Mouse (Mus musculus): ENCODE measurements around the gene Zfyve28. TPM values are rescaled to one million over a fixed set of nuclear protein-coding genes. Genes with fewer than 3 reads are reported as not detected.

Zfyve28 gene
- total and polyA plus RNA-seq, 3 experiments = 0.12 to 0.14 TPM; not detected in 1

DNA sequence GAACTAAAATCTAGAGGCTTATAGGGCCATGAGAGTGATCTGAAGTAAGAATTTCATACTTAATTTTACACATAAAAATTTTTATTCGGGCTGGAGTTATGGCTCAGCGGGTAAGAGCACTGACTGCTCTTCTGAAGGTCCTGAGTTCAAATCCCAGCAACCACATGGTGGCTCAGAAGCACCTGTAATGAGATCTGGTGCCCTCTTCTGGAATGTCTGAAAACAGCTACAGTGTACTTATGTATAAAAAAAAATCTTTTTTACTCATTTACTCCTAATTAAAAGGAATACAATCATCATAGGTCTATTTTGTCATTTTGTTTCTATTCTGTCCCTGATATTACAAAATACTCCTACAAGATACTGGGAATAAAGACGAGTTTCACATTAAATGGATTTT, 140.7 kb downstream of the Zfyve28 start:
- TF ChIP-seq E2F4 (IDR thresholded peaks at IDR 0.05; ENCODE audit: borderline replicate concordance, low read depth, low read length) (no peak), ZNF384 (IDR thresholded peaks at IDR 0.05; ENCODE audit: low read depth, low read length) (peak; percentile 67), CHD2 (IDR thresholded peaks at IDR 0.05; ENCODE audit: low read length) (no peak), MAZ (IDR thresholded peaks at IDR 0.05; ENCODE audit: low read depth, low read length) (no peak), SMC3 (IDR thresholded peaks at IDR 0.05; ENCODE audit: low read depth, low read length) (peak; percentile 29; the same call in 1 of the 2 replicates), RAD21 (IDR thresholded peaks at IDR 0.05; ENCODE audit: low read depth, low read length) (peak; percentile 25), MYC (IDR thresholded peaks at IDR 0.05; ENCODE audit: low read depth, low read length) (0 out of 2 replicates have a peak, but pooled peaks have one; percentile 55), CTCF (IDR thresholded peaks at IDR 0.05 in 2 of 3, conservative IDR thresholded peaks at IDR 0.05 in 1 of 3; ENCODE audit: control insufficient read depth in 1 of 3, insufficient read depth in 1 of 3, low read depth in 2 of 3, low read length in 3 of 3, poor library complexity in 1 of 3, severe bottlenecking in 1 of 3) (peak in 2 of 3 experiments; percentile 17 to 44; a peak in 3 of 6 replicates)
- Histone ChIP-seq H3K9me3 (replicated peaks; ENCODE audit: insufficient read depth, low read length) (no peaks in the 10 kb centered on the region), H3K36me3 (ENCODE audit: control insufficient read depth in 1 of 2, insufficient read depth in 2 of 2, low read length in 2 of 2) (peaks cover 0 to 8% of the 10 kb centered on the region in 2 experiments; a peak in 2 of 4 replicates), H3K4me1 (ENCODE audit: control insufficient read depth in 1 of 2, insufficient read depth in 2 of 2, low read length in 2 of 2) (peaks cover 7 to 11% of the 10 kb centered on the region in 2 experiments), H3K79me2 (ENCODE audit: control insufficient read depth, insufficient read depth, low read length, poor library complexity) (no peaks in the 10 kb centered on the region), H3K27me3 (ENCODE audit: control insufficient read depth in 1 of 2, insufficient read depth in 2 of 2, low read length in 2 of 2) (no peaks in the 10 kb centered on the region), H3K27ac (ENCODE audit: control insufficient read depth, low read depth, low read length) (no peak overlapping the region), H3K4me3 (ENCODE audit: control insufficient read depth in 1 of 2, insufficient read depth in 1 of 2, low read depth in 2 of 2, low read length in 2 of 2) (no peak overlapping the region), H3K9ac (ENCODE audit: control insufficient read depth, low read depth, low read length, poor library complexity, severe bottlenecking) (no peak overlapping the region)
- peak; percentile 37 for DNase-seq (ENCODE audit: low read depth, low spot score)

Other genes starting within 250 kb of the Zfyve28 start
- gene Poln, start 119.0 kb downstream of the Zfyve28 start, total RNA-seq (2012; rRNA removed) = 0.50 and 0.88 TPM in 2 replicates
- 1 to 10 TPM in 1 of 2 experiments, not detected in 1; 1.0 TPM for gene Poln, start 119.0 kb downstream of the Zfyve28 start, polyA plus RNA-seq (2012; ENCODE audit: insufficient read depth in 1 of 2, insufficient read length in 2 of 2, low read depth in 1 of 2, low replicate concordance in 2 of 2, missing spikeins in 1 of 2)
- gene Haus3, start 118.9 kb downstream of the Zfyve28 start, total RNA-seq (2012; rRNA removed) = 54.0 and 58.1 TPM in 2 replicates
- 100 to 1,000 TPM in 1 of 2 experiments, 10 to 100 TPM in 1; 52.6 to 184 TPM for gene Haus3, start 118.9 kb downstream of the Zfyve28 start, polyA plus RNA-seq (2012; ENCODE audit: insufficient read depth in 1 of 2, insufficient read length in 2 of 2, low read depth in 1 of 2, low replicate concordance in 2 of 2, missing spikeins in 1 of 2)
- 5.9 and 9.7 TPM in 2 replicates for gene Mxd4, start 100.7 kb downstream of the Zfyve28 start, total RNA-seq (2012; rRNA removed)
- gene Mxd4, start 100.7 kb downstream of the Zfyve28 start, polyA plus RNA-seq (2012; ENCODE audit: insufficient read depth in 1 of 2, insufficient read length in 2 of 2, low read depth in 1 of 2, low replicate concordance in 2 of 2, missing spikeins in 1 of 2) = 10 to 100 TPM in 1 of 2 experiments, not detected in 1; 13.3 TPM
- not detected in 2 replicates for gene Cfap99, start 151 bp upstream of the Zfyve28 start, total RNA-seq (2012; rRNA removed)
- not detected for gene Cfap99, start 151 bp upstream of the Zfyve28 start, polyA plus RNA-seq (2012; ENCODE audit: insufficient read depth in 1 of 2, insufficient read length in 2 of 2, low read depth in 1 of 2, low replicate concordance in 2 of 2, missing spikeins in 1 of 2)
- 130 and 150 TPM in 2 replicates for gene Rnf4, start 47.8 kb upstream of the Zfyve28 start, total RNA-seq (2012; rRNA removed)
- 100 to 1,000 TPM in 1 of 2 experiments, not detected in 1; 184 TPM for gene Rnf4, start 47.8 kb upstream of the Zfyve28 start, polyA plus RNA-seq (2012; ENCODE audit: insufficient read depth in 1 of 2, insufficient read length in 2 of 2, low read depth in 1 of 2, low replicate concordance in 2 of 2, missing spikeins in 1 of 2)
- gene Fam193a, start 81.5 kb upstream of the Zfyve28 start, total RNA-seq (2012; rRNA removed) = 10.9 and 12.2 TPM in 2 replicates
- 100 to 1,000 TPM in 1 of 2 experiments, 10 to 100 TPM in 1; 37.1 to 317 TPM for gene Fam193a, start 81.5 kb upstream of the Zfyve28 start, polyA plus RNA-seq (2012; ENCODE audit: insufficient read depth in 1 of 2, insufficient read length in 2 of 2, low read depth in 1 of 2, low replicate concordance in 2 of 2, missing spikeins in 1 of 2)
- gene Tnip2, start 225.5 kb upstream of the Zfyve28 start, total RNA-seq (2012; rRNA removed) = 22.5 and 27.0 TPM in 2 replicates
- 10 to 100 TPM; 30.6 to 89.4 TPM for gene Tnip2, start 225.5 kb upstream of the Zfyve28 start, polyA plus RNA-seq (2012; ENCODE audit: insufficient read depth in 1 of 2, insufficient read length in 2 of 2, low read depth in 1 of 2, low replicate concordance in 2 of 2, missing spikeins in 1 of 2)
- 7.1 and 7.9 TPM in 2 replicates for gene Sh3bp2, start 237.4 kb upstream of the Zfyve28 start, total RNA-seq (2012; rRNA removed)
- 10 to 100 TPM in 1 of 2 experiments, not detected in 1; 12.0 TPM for gene Sh3bp2, start 237.4 kb upstream of the Zfyve28 start, polyA plus RNA-seq (2012; ENCODE audit: insufficient read depth in 1 of 2, insufficient read length in 2 of 2, low read depth in 1 of 2, low replicate concordance in 2 of 2, missing spikeins in 1 of 2)

Data from MEL (cell line).